Mouse (Mus musculus) cortical plate, adult 2 months (tissue): ENCODE measurements at regions not wholly inside any gene's neighbourhood (a gene's known extent, or its start where the extent isn't known, plus 50 kb on each side); places are given as distances from the start of the nearest gene placed in this dataset.

Source experiments
- H3K27ac ChIP-seq: fragments of 200-500 bp; 2 replicates; pipeline ENCODE4 v1.5.1; 2012; ENCODE audit warnings: low read length, control low read depth, inconsistent platforms; ENCODE audit not compliant: insufficient read depth
- H3K4me1 ChIP-seq: fragments of 200-500 bp; 2 replicates; pipeline ENCODE4 v1.6.1; 2011; ENCODE audit warnings: low read length; ENCODE audit not compliant: control insufficient read depth, insufficient read depth
- H3K4me3 ChIP-seq: fragments of 200-500 bp; 2 replicates; pipeline ENCODE4 v1.5.1; 2011; ENCODE audit warnings: mild to moderate bottlenecking, low read length, control low read depth; ENCODE audit not compliant: insufficient read depth
- CTCF ChIP-seq: fragments of 200-500 bp; IDR thresholded peaks from 2 replicates; pipeline ENCODE4 v1.5.1; 2011; ENCODE audit warnings: mild to moderate bottlenecking, control low read depth, low read length; ENCODE audit not compliant: insufficient read depth; ENCODE audit errors: extremely low read depth
- POLR2A ChIP-seq: fragments of 200-500 bp; IDR thresholded peaks from 2 replicates; pipeline ENCODE4 v1.6.1; 2011; ENCODE audit warnings: mild to moderate bottlenecking, low read length, control low read depth; ENCODE audit not compliant: insufficient read depth; ENCODE audit errors: extremely low read depth

DNA sequence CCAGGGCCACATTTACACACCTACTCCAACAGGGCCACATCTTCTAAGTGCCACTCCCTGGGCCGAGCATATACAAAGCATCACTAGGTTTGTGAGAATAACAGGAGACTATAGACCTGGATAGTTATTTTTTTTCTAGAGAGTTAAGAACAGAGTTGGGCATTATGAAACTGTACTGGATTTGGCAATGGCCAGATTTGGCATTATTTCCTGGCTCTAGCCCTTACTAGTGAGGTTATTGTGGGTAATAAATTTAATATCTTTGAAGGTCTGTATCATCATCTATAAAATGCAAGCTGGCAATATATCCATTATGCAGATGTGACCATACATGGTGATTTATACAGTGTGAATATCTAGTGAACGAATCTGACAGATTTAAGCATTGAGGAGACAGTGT lies 75.8 kb upstream of the Pam start:
- TF ChIP-seq POLR2A (no peak), CTCF (no peak)
- no peak overlapping the region for H3K4me3 ChIP-seq
- no peak overlapping the region for H3K27ac ChIP-seq
- no peaks in the 10 kb centered on the region for H3K4me1 ChIP-seq

DNA sequence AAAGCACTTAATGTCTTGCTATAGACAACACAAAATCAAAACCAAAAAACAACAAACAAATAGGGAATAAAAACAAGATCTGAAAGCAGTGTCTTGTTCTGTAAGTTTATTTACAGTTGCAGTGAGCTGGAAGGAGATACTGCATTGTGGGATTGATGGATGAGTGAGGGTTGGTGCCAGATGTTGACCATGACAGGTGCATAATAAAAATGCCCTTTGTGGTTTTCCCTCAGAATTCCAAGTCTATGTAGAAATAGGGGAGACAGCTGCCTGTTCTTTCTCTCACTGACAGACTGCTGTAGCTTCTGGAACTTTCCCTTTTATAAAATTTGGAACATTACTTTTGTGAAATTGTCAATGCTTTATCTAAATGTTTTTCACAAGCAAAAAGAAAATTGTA lies 73.9 kb upstream of the Pam start:
- TF ChIP-seq POLR2A (no peak), CTCF (no peak)
- Histone ChIP-seq H3K4me1 (no peaks in the 10 kb centered on the region), H3K27ac (no peak overlapping the region), H3K4me3 (no peak overlapping the region)

DNA sequence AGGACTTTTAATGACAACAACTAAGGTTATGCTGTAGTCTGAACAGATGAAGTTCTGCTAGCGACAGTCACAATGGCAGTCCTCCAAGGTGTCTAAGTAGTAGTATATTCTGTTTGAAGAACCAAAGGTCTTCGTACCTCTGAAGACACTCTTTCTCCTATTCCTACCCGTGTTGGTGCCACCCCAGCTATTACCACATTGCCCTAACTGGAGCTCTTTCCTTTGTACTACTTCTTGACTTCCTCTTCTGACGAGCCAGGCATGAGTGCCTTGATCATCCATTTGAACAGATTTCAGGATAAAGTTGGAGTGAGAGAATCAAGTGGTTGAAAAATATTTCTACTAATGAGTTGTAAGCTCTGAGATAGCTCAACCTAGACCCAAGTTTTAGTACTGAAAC lies 72.4 kb upstream of the Pam start:
- H3K4me3 ChIP-seq = no peak overlapping the region
- TF ChIP-seq POLR2A (no peak), CTCF (no peak)
- no peaks in the 10 kb centered on the region for H3K4me1 ChIP-seq
- no peak overlapping the region for H3K27ac ChIP-seq

DNA sequence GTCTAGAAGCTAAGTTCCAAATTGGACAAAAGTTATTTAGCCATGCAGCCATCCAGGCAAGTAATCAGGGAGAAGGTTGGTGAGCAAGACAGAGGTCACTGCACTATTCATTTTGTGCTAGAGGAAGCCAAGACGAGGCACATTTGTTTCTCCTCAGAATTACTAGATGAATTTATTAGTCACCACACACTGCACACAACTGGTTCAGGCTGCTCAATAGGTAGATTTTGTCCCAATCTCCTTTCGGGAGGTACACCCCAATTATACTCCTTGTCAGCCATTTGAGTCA lies 67.1 kb upstream of the Pam start:
- Histone ChIP-seq H3K4me1 (peaks cover 2% of the 10 kb centered on the region), H3K4me3 (no peak overlapping the region), H3K27ac (no peak overlapping the region)
- TF ChIP-seq POLR2A = no peak
- TF ChIP-seq CTCF = no peak

DNA sequence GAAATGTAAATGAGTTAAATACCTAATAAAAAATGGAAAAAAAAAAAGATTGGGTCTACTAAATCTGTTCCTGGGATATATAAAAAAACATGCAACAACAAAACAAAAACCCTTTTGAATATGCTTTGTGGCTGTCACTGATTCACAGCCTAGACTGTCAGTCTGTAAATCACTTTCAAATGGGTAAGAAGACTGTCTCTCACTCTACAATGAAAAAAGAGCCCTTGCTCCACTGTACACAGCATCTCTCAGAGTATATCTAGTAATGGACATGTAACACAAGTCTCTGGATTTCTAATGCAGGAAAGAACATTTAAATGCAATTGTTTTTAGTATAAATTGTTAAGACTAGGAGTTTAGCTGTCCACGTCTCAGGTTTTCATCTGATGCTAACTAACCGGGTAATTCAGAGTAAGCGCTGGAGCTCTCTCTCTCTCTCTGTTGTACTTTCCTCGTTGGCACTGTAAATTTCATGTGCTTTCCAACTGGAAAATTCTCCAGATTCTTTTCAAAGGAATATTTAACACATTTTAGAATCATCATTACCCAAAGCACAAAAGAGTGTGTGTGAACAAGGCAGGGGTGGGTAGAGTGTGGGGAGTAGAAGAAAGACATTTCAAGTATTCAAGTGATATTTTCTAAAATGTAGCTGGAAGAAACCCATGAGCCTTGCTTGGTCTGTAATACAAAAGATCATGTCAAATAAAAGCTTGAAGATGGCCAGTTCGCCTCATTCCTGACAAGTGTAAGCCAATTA lies 66.6 kb upstream of the Pam start:
- TF ChIP-seq CTCF (no peak), POLR2A (no peak)
- peaks cover 2% of the 10 kb centered on the region for H3K4me1 ChIP-seq
- no peak overlapping the region for H3K27ac ChIP-seq
- H3K4me3 ChIP-seq = no peak overlapping the region

DNA sequence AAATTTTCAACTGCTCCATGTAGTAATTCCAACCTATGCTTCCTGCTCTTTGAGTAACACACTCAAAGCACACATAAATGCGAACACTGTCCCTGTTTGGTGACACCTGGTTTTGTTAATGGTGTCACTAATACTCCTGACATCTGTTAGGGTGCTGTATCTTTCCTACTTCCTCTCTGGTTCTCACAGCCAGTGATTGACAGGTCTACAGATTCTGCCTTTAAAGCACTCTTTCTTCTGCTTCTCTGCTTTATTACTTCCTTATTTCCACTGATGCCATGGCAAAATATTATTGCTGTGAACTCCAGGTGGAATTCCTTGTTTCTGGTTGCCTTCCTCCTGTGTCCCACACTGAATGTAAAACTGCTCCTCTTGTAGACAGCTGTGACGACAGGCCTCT lies 63.5 kb upstream of the Pam start:
- no peak for TF ChIP-seq POLR2A
- TF ChIP-seq CTCF = no peak
- peaks cover 2% of the 10 kb centered on the region for H3K4me1 ChIP-seq
- H3K27ac ChIP-seq = no peak overlapping the region
- H3K4me3 ChIP-seq = no peak overlapping the region

DNA sequence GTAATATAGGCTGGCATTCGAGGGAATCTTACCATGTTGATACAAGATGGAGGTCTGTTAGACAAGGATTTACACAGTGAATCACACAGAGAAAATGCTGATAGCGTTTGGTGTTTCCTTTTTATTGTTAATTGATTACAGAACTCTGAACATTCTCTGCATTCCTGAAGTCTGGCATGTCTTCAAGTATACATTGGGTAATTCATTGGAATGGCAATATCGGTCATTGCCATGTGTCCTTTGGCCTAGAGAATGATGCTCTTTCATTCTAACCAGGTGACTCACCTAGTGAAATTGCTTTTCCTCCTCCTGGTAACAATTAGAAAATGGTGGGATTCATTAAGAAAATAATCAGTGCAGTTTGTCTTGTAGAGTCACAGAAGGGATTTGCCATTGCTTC lies 51.9 kb upstream of the Pam start:
- no peak overlapping the region for H3K4me3 ChIP-seq
- H3K4me1 ChIP-seq = no peaks in the 10 kb centered on the region
- H3K27ac ChIP-seq = no peak overlapping the region
- TF ChIP-seq CTCF (no peak), POLR2A (no peak)
